Mouse (Mus musculus) heart, adult 9 months (tissue): ENCODE results near the gene Anp32a.

Experiments
- DNase-seq, 2 experiments: peaks; one replicate each; pipeline ENCODE4 v3.0.0; 2022; ENCODE audit warnings: low spot score in 2 of 2

The Anp32a gene

GRCm38 (mm10) chr9:62346388-62346679 lies 5.2 kb downstream of the Anp32a start:
- DNase-seq, result no peak

DNA sequence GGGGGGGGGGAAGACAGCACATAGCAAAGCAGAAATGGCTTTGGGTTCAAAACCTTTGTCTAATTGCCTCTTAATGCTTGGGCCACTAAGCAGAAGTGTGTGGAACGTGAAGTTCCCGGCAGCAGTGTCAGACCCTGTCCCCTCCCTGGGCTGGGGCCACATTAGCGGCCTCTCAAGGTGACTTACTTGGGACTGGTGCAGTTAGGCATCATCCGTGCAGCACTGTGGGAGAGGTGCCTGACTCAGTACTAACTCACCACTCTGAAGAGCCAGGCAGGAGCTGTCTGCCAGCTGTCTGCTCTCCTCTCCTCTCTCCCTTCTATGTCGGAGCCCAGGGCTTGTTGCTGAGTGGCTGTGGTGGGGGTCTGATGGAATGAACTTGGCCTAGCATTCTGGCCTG lies 6.1 kb downstream of the Anp32a start:
- no peak for DNase-seq

DNA sequence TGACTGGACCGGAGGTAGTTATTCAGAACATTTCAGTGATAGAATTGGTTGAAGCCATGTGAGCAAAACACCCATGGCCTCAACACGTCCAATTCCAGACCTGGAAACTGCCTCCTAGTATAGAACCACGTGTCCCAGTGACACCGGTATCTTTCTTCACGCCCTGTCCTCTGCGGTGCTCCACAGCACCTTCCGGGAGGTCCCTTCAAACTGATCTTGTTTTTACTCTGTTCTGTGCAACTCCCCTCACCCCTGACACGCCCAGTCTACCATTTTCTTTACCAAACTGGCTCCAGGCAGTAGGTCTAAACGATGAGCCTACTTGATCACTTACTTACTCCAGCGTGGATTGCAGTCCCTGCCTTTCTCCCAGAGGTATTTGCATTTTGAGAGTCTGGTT lies 7.0 kb downstream of the Anp32a start:
- DNase-seq, result no peak

DNA sequence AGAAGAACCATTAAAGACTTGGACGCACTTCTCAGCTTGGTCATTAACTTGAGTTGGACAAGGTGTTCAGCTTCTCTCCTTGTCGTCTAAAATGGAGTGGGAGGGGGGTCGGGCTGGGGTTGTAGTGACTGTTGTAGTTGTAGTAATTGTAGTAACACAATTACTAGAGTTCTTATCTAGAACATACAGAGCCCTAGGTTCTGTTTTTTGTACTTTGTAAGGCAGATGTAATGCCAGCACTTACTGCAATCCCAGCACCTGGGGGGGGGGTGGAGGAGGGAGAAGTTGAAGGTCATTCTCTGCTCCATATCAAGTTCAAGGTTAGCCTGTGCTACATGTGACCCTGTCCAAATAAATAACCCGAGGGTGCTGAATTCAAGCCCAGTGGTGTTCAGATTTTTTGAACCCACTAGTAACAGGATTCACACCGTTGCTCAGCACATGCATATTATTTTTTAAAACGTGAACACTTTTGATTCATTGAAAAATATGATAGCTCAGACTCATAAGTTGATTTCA lies 7.4 kb downstream of the Anp32a start:
- DNase-seq, result no peak

DNA sequence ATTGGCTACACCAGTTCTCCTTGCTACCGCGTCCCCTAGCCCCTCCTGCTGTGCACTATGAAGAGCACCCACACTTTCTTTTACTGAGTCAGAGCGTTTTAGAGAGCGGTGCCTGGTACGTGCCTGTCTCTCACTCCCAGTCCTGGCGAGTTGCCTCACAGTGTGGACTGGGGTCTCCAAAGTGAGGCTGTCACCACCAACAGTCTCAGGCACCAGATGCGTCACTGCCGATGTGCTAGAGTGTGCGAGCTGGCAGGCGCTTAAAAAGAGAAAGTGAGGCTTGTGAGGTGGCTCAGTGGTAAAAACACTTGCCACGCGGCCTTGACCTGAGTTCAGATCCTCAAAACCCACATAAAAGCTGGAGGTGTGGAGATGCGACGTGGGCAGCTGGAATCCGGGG lies 8.2 kb downstream of the Anp32a start:
- no peak for DNase-seq

GRCm38 (mm10) chr9:62350721-62351120 lies 9.6 kb downstream of the Anp32a start:
- DNase-seq, result no peak

DNA sequence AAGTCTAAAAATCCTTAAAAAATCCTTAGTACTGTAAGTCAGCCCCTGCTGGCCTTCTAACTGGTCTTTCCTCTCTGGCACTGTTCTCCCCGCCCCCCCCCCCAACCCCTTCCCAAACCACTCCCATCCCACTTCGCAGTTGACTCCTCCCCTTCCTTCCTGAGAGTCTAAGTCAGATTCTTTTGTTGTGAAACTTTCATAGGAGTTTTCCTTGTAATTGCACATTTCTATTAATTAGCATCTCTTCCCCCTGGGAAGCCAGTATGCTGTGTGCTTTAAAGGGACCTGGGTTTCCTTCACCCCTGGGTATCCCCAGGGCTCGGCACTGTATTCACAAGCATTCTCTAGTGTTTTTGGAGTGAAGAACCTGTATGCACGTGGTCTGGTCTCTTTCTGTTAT lies 10.1 kb downstream of the Anp32a start:
- no peak for DNase-seq

- DNase-seq, result no peak
Observed at GRCm38 (mm10) chr9:62353784-62354183, 12.7 kb downstream of the Anp32a start.

- no peak for DNase-seq
Observed at GRCm38 (mm10) chr9:62354838-62355719, 14.0 kb downstream of the Anp32a start.

DNA sequence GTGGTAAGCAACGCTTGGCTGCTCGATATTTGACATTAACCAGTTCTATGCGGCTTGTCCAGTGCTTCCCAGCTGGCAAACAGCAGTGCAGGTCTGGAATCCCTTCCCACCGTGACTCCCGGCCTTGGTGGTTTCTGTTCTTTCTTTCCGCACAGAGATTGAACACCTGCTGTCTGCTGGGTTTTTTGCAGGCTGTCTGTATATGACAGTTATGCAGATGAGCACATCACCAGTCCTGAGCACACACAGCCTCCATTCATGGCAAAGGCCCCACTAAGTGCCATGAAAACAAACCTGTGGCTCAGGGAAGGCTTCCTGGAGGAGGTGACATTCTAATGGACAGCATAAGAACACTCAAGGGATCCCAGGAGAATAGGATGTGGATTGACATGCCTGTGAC lies 14.7 kb downstream of the Anp32a start:
- DNase-seq, result no peak

- no peak for DNase-seq
Observed at GRCm38 (mm10) chr9:62357593-62357992, 16.5 kb downstream of the Anp32a start.

DNA sequence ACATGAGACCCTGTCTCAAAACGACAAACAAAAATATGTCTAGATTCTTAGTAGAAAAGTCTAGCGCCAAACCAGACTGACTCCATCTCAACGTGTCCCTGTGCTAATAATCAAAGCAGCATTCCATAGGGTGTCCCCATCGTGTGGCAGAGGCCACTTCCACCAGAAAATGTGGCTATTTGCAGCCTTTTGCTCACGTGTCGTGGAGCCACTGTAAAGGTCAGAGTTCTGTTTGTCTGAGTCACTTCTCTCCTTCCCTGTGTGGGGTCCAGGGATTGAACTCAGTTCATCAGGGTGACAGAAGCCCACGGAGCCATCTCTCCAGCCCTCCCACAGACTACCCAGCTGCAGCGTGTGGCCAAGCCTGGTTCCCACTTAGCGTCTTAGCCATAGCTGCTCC lies 17.8 kb downstream of the Anp32a start:
- no peak for DNase-seq

- no peak for DNase-seq
Observed at GRCm38 (mm10) chr9:62360889-62361288, 19.8 kb downstream of the Anp32a start.

- DNase-seq, result no peak
Observed at GRCm38 (mm10) chr9:62362835-62363385, 21.8 kb downstream of the Anp32a start.

DNA sequence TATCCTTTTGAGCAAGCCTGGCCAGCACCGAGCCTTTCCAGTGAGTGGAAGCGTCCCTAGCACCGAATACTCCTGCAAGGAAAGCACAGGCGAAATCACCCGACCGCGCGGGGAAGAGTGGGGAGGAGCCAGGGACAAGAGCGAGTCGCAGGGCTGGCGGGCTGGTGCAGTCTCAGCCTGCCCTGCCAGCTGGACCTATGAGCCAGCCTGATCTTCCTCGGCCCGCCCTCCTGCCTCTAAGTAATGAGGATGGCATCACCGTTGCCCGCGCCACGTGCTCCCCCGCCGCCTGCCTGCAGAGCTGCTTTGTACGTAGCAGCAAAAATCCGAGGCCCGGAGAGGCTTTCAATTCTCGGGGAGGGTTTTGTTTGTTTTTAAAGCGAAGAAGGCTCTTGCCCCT lies 22.5 kb downstream of the Anp32a start:
- peak; percentile 86 to 87 for DNase-seq

DNA sequence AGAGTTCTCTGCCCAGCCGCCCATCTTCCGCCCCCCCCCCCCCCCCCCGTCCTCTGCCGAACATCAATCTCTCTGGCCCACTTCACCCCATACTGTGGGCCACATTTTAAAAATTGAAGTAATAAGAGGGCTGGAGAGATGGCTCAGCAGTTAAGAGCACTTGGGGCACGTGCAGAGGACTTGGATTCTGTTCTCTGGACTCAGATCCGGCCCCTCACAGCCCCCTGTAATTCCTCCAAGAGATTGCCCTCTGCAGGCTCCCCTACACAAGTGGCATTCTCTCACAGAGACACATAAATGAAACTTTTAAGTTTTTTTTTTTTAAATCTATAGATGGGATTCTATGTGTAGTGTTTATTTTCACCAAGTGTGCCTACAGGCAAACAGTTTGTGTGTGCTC lies 23.1 kb downstream of the Anp32a start:
- DNase-seq, result no peak

- DNase-seq, result no peak
Observed at GRCm38 (mm10) chr9:62364831-62365230, 23.7 kb downstream of the Anp32a start.

DNA sequence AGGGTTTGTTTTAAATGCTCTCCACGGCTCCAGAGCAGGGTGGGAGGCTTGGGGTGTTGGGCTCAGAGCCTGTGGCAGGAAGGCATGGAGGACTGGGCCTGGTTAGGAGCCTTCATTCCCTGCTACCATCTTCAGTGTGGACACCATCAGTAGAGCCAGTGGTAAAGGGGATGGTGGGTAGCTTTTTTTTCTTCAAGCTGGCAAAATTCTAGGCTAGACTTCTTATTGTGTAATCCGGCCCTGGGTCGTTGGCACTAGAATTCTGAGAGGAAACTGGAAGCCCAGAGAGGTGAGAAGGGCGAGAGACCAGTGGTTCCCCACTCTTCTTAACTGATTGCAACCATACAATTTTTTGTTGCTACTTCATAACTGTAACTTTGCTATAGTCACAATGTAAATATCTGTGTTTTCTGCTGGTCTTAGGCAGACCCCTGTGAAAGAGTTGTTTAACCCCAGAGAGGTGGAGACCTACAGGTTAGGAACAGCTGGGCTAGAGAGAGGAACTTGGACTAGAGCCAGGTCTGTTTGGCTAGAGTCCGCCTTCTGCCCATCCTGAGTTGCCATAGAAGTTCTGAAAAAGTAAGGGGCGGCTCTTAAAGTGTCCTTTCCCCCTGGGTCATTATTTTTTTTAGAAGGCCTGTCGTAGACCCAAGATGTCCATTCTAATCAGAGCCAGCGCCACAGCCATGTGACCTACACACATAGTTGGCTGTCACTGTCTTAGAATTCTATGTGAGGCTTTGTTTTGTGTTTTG lies 24.4 kb downstream of the Anp32a start:
- DNase-seq, result no peak

DNA sequence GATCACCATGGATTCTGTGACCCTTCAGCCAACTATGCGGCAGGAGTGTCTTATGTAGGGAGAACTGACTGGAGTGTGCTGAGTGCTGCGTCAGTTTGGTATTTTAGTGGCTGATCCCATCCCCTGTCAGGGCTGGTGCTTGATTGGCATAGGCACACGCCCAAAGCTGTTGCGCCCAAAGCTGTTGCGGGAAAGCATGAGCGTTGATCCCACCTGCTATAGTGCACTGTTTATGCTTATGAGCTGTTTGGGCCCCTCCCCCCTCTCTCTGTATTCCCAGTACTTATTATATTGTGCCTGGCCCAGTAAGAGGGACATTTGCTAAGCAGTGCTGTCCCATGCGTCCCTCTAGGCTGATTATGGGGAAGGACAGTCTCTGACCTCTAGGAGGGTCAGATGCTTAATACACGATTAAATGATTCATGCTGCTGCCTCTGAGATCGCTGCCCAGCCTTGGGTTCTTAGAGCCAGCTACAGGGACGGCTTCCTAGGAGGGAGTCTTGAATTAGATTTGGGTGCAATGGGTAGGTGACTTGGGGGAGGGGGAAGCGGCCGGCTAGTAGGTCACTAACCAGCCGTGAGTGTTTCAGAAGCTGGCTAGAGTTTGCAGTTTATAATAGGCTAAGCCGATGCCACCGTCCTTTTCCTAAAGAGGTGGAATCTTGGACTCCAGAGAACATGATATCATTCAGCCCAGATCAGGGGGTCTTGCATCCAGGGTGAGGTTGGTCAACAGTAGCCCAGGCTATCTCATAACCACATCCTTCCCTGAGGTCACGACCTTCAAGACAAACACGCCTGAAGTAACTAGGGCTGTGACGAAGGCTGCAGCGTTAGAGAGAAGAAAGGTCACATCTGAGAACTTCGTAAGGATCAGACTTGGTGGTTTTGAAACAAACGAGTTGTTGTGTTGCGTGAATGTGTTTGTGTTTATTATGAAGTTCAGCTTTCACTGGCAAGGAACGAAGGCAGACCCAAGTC lies 25.7 kb downstream of the Anp32a start:
- no peak for DNase-seq

DNA sequence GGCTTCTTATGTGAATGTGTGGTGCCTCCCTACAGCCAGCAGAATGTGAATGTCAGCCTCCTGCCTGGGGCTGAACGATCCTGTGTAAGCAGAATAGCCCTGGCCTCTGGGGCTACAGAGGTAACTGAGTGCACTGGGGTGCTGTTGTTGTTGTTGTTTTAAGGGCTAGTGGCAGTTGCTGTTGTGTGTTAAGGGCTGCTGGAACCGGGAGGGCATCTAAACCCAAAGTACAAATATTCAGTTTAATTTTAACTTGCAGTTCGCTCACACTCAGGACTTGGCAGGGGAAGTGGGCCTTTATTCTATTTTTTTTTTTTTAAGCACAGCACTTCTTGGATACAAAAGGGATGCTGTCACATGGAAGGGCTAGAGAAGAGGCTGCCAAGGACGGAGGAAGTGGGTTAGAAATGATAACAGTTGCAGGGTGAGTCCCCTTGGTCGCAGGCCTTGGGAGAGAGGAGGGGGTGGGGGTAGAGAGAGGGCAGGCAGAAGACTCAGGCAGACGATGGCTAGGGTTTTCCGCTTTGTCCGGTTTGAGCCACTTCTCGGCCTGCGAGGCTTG lies 26.5 kb downstream of the Anp32a start:
- DNase-seq, result no peak

GRCm38 (mm10) chr9:62368256-62368905 lies 27.3 kb downstream of the Anp32a start:
- DNase-seq, result no peak
